Mouse (Mus musculus): ENCODE measurements around the gene Mgat4d. TPM values are rescaled to one million over a fixed set of nuclear protein-coding genes. Genes with fewer than 3 reads are reported as not detected.

The Mgat4d gene
- total and polyA plus RNA-seq, 3 experiments = not detected

- H3K9ac ChIP-seq (ENCODE audit: control insufficient read depth, low read depth, low read length, poor library complexity, severe bottlenecking) = no peak overlapping the region
- no peak overlapping the region for H3K27ac ChIP-seq (ENCODE audit: control insufficient read depth, low read depth, low read length)
- no peaks in the 10 kb centered on the region for H3K36me3 ChIP-seq (ENCODE audit: control insufficient read depth in 1 of 2, insufficient read depth in 2 of 2, low read length in 2 of 2)
- H3K9me3 ChIP-seq (replicated peaks; ENCODE audit: insufficient read depth, low read length) = no peaks in the 10 kb centered on the region
- no peak for DNase-seq (ENCODE audit: low read depth, low spot score)
- no peaks in the 10 kb centered on the region for H3K4me1 ChIP-seq (ENCODE audit: control insufficient read depth in 1 of 2, insufficient read depth in 2 of 2, low read length in 2 of 2)
- TF ChIP-seq POLR2A (IDR thresholded peaks at IDR 0.05; ENCODE audit: control insufficient read depth in 1 of 2, insufficient read depth in 1 of 2, low read depth in 1 of 2, low read length in 2 of 2, poor library complexity in 1 of 2) = no peak
- TF ChIP-seq ETS1 (IDR thresholded peaks at IDR 0.05; ENCODE audit: low read depth, low read length) = no peak
- TF ChIP-seq JUND (IDR thresholded peaks at IDR 0.05; ENCODE audit: low read depth, low read length) = no peak
- no peak for TF ChIP-seq NELFE (IDR thresholded peaks at IDR 0.05; ENCODE audit: low read depth, low read length)
- TF ChIP-seq MAZ (IDR thresholded peaks at IDR 0.05; ENCODE audit: low read depth, low read length) = no peak
- no peak for TF ChIP-seq MEF2A (IDR thresholded peaks at IDR 0.05; ENCODE audit: extremely low read depth, insufficient replicate concordance, low read depth, low read length, poor library complexity, severe bottlenecking)
- TF ChIP-seq POLR2AphosphoS5 (IDR thresholded peaks at IDR 0.05; ENCODE audit: borderline replicate concordance, low read depth, low read length) = no peak
- no peak for TF ChIP-seq KAT2A (conservative IDR thresholded peaks at IDR 0.05; ENCODE audit: low read depth, low read length)
- TF ChIP-seq EP300 (IDR thresholded peaks at IDR 0.05; ENCODE audit: low read depth in 1 of 2, low read length in 2 of 2) = no peak
- TF ChIP-seq RAD21 (IDR thresholded peaks at IDR 0.05; ENCODE audit: low read depth, low read length) = no peak
- TF ChIP-seq MYB (IDR thresholded peaks at IDR 0.05; ENCODE audit: low read depth, low read length) = no peak
- no peak for TF ChIP-seq UBTF (IDR thresholded peaks at IDR 0.05; ENCODE audit: borderline replicate concordance, insufficient read depth, low read depth, low read length)
- TF ChIP-seq ZKSCAN1 (IDR thresholded peaks at IDR 0.05; ENCODE audit: low read depth, low read length) = no peak
- no peak for TF ChIP-seq TCF12 (IDR thresholded peaks at IDR 0.05; ENCODE audit: low read depth, low read length)
- no peak for TF ChIP-seq ZMIZ1 (IDR thresholded peaks at IDR 0.05; ENCODE audit: low read depth, low read length)
- TF ChIP-seq TBP (IDR thresholded peaks at IDR 0.05; ENCODE audit: low read depth, low read length) = no peak
- TF ChIP-seq ZNF384 (IDR thresholded peaks at IDR 0.05; ENCODE audit: low read depth, low read length) = no peak
- TF ChIP-seq CHD2 (IDR thresholded peaks at IDR 0.05; ENCODE audit: low read length) = no peak
- no peaks in the 10 kb centered on the region for H3K79me2 ChIP-seq (ENCODE audit: control insufficient read depth, insufficient read depth, low read length, poor library complexity)
- no peaks in the 10 kb centered on the region for H3K27me3 ChIP-seq (ENCODE audit: control insufficient read depth in 1 of 2, insufficient read depth in 2 of 2, low read length in 2 of 2)
- no peak overlapping the region for H3K4me3 ChIP-seq (ENCODE audit: control insufficient read depth in 1 of 2, insufficient read depth in 1 of 2, low read depth in 2 of 2, low read length in 2 of 2)
These were observed 43.3 kb upstream of the Mgat4d start for GRCm38 (mm10) chr8:83304946-83305345.

- H3K4me3 ChIP-seq (ENCODE audit: control insufficient read depth in 1 of 2, insufficient read depth in 1 of 2, low read depth in 2 of 2, low read length in 2 of 2) = no peak overlapping the region
- no peak for TF ChIP-seq NRF1 (IDR thresholded peaks at IDR 0.05; ENCODE audit: insufficient read depth, low read depth, low read length, poor library complexity, severe bottlenecking)
- no peak for TF ChIP-seq JUND (IDR thresholded peaks at IDR 0.05; ENCODE audit: low read depth, low read length)
- no peak for TF ChIP-seq ETS1 (IDR thresholded peaks at IDR 0.05; ENCODE audit: low read depth, low read length)
- no peak for TF ChIP-seq TBP (IDR thresholded peaks at IDR 0.05; ENCODE audit: low read depth, low read length)
- no peak for TF ChIP-seq ZKSCAN1 (IDR thresholded peaks at IDR 0.05; ENCODE audit: low read depth, low read length)
- no peak for TF ChIP-seq MEF2A (IDR thresholded peaks at IDR 0.05; ENCODE audit: extremely low read depth, insufficient replicate concordance, low read depth, low read length, poor library complexity, severe bottlenecking)
- no peak for TF ChIP-seq SIN3A (IDR thresholded peaks at IDR 0.05; ENCODE audit: low read length)
- no peak for TF ChIP-seq TAL1 (IDR thresholded peaks at IDR 0.05; ENCODE audit: low read length)
- TF ChIP-seq TCF12 (IDR thresholded peaks at IDR 0.05; ENCODE audit: low read depth, low read length) = no peak
- TF ChIP-seq USF2 (IDR thresholded peaks at IDR 0.05; ENCODE audit: borderline replicate concordance in 1 of 2, insufficient read depth in 1 of 2, low read depth in 1 of 2, low read length in 2 of 2) = no peak
- TF ChIP-seq CTCF (IDR thresholded peaks at IDR 0.05 in 2 of 3, conservative IDR thresholded peaks at IDR 0.05 in 1 of 3; ENCODE audit: control insufficient read depth in 1 of 3, insufficient read depth in 1 of 3, low read depth in 2 of 3, low read length in 3 of 3, poor library complexity in 1 of 3, severe bottlenecking in 1 of 3) = no peak
- no peak for TF ChIP-seq CHD1 (IDR thresholded peaks at IDR 0.05; ENCODE audit: low read depth, low read length)
- TF ChIP-seq POLR2AphosphoS5 (IDR thresholded peaks at IDR 0.05; ENCODE audit: borderline replicate concordance, low read depth, low read length) = no peak
- TF ChIP-seq HCFC1 (IDR thresholded peaks at IDR 0.05; ENCODE audit: low read depth, low read length) = no peak
- no peak for TF ChIP-seq POLR2AphosphoS2 (IDR thresholded peaks at IDR 0.05; ENCODE audit: low read length)
- TF ChIP-seq MAX (IDR thresholded peaks at IDR 0.05; ENCODE audit: low read length) = no peak
- TF ChIP-seq E2F4 (IDR thresholded peaks at IDR 0.05; ENCODE audit: borderline replicate concordance, low read depth, low read length) = no peak
- no peak for TF ChIP-seq ZMIZ1 (IDR thresholded peaks at IDR 0.05; ENCODE audit: low read depth, low read length)
- no peak for TF ChIP-seq ELF1 (IDR thresholded peaks at IDR 0.05; ENCODE audit: low read depth, low read length)
These were observed 38.4 kb upstream of the Mgat4d start for GRCm38 (mm10) chr8:83309836-83310235.

More at GRCm38 (mm10) chr8:83309836-83310235, 38.4 kb upstream of the Mgat4d start:
- Histone ChIP-seq H3K79me2 (ENCODE audit: control insufficient read depth, insufficient read depth, low read length, poor library complexity) (no peaks in the 10 kb centered on the region), H3K27me3 (ENCODE audit: control insufficient read depth in 1 of 2, insufficient read depth in 2 of 2, low read length in 2 of 2) (no peaks in the 10 kb centered on the region), H3K9ac (ENCODE audit: control insufficient read depth, low read depth, low read length, poor library complexity, severe bottlenecking) (no peak overlapping the region), H3K36me3 (ENCODE audit: control insufficient read depth in 1 of 2, insufficient read depth in 2 of 2, low read length in 2 of 2) (no peaks in the 10 kb centered on the region), H3K27ac (ENCODE audit: control insufficient read depth, low read depth, low read length) (no peak overlapping the region), H3K4me1 (ENCODE audit: control insufficient read depth in 1 of 2, insufficient read depth in 2 of 2, low read length in 2 of 2) (no peaks in the 10 kb centered on the region), H3K9me3 (replicated peaks; ENCODE audit: insufficient read depth, low read length) (no peaks in the 10 kb centered on the region)
- no peak for DNase-seq (ENCODE audit: low read depth, low spot score)

Data from MEL (cell line).